Mouse (Mus musculus) olfactory bulb, adult 2 months (tissue): ENCODE results near the gene Ndufa12. TPM values are rescaled to one million over a fixed set of nuclear protein-coding genes. Genes with fewer than 3 reads are reported as not detected.

ENCODE experiments used
- H3K27ac ChIP-seq: fragments of 200-500 bp; 2 replicates; pipeline ENCODE4 v1.5.1; 2012; ENCODE audit warnings: low read depth, low read length; ENCODE audit not compliant: insufficient read depth
- H3K4me1 ChIP-seq: fragments of 200-500 bp; 2 replicates; pipeline ENCODE4 v1.6.1; 2012; ENCODE audit warnings: low read length; ENCODE audit not compliant: control insufficient read depth, insufficient read depth
- H3K4me3 ChIP-seq: fragments of 200-500 bp; 2 replicates; pipeline ENCODE4 v1.5.1; 2012; ENCODE audit warnings: mild to moderate bottlenecking, low read depth, low read length, moderate library complexity; ENCODE audit not compliant: insufficient read depth
- CTCF ChIP-seq: fragments of 200-500 bp; IDR thresholded peaks from 2 replicates; pipeline ENCODE4 v1.5.1; 2012; ENCODE audit warnings: low read depth, mild to moderate bottlenecking, low read length, moderate library complexity; ENCODE audit not compliant: insufficient read depth
- POLR2A ChIP-seq: fragments of 200-500 bp; IDR thresholded peaks from 2 replicates; pipeline ENCODE4 v1.6.1; 2012; ENCODE audit warnings: mild to moderate bottlenecking, low read depth, low read length, moderate library complexity; ENCODE audit not compliant: insufficient read depth
- WGBS: fragments of 180-500 bp; shearing (Covaris S2); methylation state at CpG from one replicate; pipeline ENCODE4 v1.1.7; 2018; 5-methylcytosine and 5-hydroxymethylcytosine counted together
- polyA plus RNA-seq: library from polyadenylated mRNA; stranded (reverse); fragments of >200 nt; gene quantifications from 2 replicates; pipeline ENCODE4 v1.2.4, GENCODE M21; 2012; ENCODE audit warnings: low replicate concordance; ENCODE audit not compliant: missing spikeins, insufficient read depth, insufficient read length

The Ndufa12 gene
- polyA plus RNA-seq, 1 experiment, result not detected

DNA sequence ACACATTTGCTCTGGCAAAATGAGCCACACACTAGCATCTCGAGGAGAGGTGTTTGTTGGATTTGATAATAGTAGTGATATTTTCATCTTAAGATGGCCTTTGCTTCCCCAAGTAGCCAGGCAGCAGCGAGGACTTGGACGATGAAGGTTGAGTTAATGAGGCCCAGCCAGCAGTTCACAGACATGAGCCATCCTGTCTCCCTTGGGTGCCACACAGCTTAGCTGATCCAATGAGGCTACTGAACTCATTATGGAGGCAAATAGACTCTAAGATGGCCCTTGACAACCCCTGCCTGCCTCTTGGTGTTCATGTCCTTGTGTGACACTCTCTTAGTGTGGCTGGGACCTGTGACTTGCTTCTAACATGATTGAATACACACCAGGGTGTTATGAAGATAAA is 56.2 kb downstream of the Ndufa12 start:
- TF ChIP-seq POLR2A, result no peak
- no peak for TF ChIP-seq CTCF
- WGBS, result 87% methylated on average over 3 of the region's 3 CpGs
- Histone ChIP-seq H3K4me3 (no peak overlapping the region), H3K27ac (no peak overlapping the region), H3K4me1 (peaks cover 4% of the 10 kb centered on the region; the same call in 1 of the 2 replicates)

DNA sequence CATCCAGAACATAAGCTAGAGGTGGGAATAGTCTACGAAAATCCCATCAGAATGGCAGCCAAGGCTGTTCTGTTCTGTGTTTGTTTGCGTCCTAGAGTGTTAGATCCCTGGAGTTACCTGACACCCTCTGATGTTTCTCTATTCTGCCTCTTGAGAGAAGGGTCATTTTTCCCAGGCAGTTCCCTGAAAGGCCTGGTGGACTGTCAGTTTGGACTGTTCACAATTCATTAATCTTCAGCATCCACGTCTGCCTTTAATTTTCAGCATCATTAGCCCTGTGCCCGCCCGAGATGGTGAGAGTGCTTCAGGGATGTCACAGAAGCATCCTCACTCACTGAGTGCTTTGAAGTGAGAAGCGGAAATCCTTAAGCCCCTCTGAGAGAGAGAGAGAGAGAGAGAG is 57.2 kb downstream of the Ndufa12 start:
- H3K4me3 ChIP-seq, result no peak overlapping the region
- 81% methylated on average over 6 of the region's 6 CpGs for WGBS
- no peak overlapping the region for H3K27ac ChIP-seq
- no peak for TF ChIP-seq CTCF
- no peak for TF ChIP-seq POLR2A
- H3K4me1 ChIP-seq, result peaks cover 4% of the 10 kb centered on the region; the same call in 1 of the 2 replicates

DNA sequence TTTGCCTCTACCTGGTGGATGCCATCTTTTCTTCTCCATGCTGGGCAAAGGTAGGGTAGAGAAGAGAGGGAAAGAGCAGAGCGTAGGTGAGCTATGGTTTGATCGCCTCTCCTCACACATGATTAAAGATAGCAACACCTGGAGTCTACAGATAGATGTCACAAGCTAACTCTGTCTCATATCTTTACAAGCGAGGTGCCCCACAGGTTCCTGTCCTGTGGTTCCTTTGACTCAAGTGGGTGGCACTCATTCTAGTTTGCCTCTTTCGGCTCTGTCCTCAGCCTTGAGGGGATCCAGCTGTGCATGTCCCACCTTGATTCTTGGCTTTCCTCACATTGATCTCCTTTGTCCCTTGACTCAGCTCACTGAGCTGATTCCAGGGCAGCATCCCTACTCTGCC is 58.0 kb downstream of the Ndufa12 start:
- H3K4me1 ChIP-seq, result peaks cover 4% of the 10 kb centered on the region; the same call in 1 of the 2 replicates
- TF ChIP-seq POLR2A (no peak), CTCF (no peak)
- H3K4me3 ChIP-seq, result no peak overlapping the region
- 93% methylated on average over 4 of the region's 4 CpGs for WGBS
- H3K27ac ChIP-seq, result no peak overlapping the region

DNA sequence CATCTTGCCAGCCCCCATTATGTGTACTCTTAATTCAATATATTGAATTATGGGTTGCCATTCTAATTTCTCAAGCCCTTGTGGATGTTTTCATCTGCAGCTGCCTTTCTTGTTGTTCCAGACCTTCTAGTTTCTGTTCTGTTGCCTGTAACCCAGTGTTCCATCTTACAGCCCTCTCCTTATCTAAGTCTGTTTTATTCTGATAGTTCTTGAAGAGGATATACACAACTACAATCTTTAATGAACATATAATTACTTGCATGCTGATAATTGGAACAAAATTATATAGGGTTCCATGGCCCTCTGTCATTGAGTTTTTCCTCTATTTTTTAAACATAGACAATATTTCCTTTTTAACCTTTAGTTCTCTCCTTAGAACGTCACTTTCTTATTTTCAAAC is 62.0 kb downstream of the Ndufa12 start:
- Histone ChIP-seq H3K27ac (no peak overlapping the region), H3K4me1 (no peaks in the 10 kb centered on the region), H3K4me3 (no peak overlapping the region)
- TF ChIP-seq CTCF (no peak), POLR2A (no peak)
- WGBS, result 57% methylated on average over 1 of the region's 1 CpGs

DNA sequence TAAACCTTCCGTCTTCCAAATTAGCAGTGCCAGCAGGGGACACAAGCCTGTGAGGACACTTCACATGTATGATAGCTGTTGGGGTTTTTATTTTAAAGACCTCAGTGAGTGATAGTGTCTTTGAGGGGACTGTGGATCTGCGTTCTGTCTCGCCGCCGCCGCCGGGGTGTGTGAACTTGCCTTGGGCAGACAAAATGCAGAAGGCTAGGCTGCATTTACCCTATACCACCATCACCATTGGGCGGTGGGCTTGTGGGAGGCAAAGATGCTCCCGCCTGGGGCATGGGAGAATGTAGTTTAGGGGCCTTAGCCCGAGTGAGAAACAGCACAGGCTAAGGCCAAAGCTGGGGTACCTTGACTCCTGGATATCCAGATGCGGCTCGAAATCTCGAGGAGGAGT is 64.1 kb downstream of the Ndufa12 start:
- Histone ChIP-seq H3K4me1 (no peaks in the 10 kb centered on the region), H3K4me3 (no peak overlapping the region), H3K27ac (no peak overlapping the region)
- 93% methylated on average over 13 of the region's 13 CpGs for WGBS
- TF ChIP-seq POLR2A (no peak), CTCF (no peak)

DNA sequence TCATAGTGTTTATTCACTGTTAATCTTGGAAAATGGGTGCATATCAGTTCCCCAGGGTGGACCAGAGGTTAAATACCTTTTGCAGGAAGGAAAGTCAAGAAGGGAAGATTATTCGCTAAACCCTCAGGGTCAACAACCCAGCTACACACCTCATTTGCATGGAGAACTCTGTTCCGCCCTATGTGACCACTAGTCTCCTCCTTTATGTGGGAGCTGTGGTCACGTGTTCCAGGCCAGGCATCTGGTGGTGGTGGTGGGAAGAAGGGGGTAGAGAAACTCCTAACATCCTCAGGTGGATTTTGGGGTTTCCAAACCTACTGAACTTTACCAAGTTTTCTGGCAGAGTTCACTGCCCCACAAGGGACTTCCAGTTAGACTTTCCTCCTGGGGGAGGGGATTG is 64.7 kb downstream of the Ndufa12 start:
- Histone ChIP-seq H3K27ac (no peak overlapping the region), H3K4me1 (no peaks in the 10 kb centered on the region), H3K4me3 (no peak overlapping the region)
- WGBS, result 93% methylated on average over 3 of the region's 3 CpGs
- no peak for TF ChIP-seq CTCF
- no peak for TF ChIP-seq POLR2A

DNA sequence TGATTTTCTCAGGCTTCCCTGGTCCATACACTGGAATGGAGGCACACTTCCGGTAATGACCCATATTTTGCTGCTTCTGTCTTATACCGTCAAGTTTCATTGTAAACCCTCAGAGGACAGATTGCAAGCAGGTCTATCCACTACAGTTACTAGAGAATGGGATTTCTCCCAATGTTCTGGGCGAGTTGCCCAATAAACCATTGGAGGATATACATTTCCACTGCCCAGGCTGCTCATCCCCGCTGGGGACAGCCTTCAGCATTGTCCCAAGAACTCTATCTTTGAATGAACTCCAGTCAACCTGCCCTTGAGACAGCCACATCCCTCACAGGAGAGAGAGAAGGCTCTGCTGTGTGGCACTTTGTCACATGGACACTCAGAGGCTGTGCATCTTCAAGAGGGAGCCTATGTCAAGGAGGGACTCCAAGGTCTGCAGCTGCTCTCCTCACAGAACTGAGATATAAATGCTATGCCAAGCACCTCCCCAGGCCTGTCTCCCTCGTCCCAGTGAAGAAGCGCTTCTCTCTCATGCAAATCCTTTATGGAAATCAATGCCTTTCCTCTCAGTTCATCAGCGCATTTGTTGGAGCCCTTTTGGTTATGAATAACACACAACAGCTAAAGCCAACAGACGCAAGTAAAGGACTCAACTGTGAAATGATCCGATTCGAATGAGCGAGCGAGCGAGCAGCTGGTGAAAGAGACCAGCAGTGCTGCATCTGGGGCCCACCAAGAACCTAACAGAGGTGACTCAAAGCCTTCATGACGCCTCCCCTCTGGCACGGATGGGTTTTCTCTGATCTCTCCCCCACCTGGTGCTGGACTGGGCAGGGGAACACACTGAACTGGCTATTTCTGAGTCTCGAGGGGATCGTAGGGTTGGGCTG is 67.4 kb downstream of the Ndufa12 start:
- H3K27ac ChIP-seq, result no peak overlapping the region
- H3K4me3 ChIP-seq, result no peak overlapping the region
- 79% methylated on average over 17 of the region's 17 CpGs for WGBS
- H3K4me1 ChIP-seq, result no peaks in the 10 kb centered on the region
- TF ChIP-seq CTCF, result no peak
- no peak for TF ChIP-seq POLR2A

Other genes with a start within 250 kb of the Ndufa12 start
- 98.6 TPM in 1 of 2 replicates, not detected in the other for gene Vezt, start 162.9 kb upstream of the Ndufa12 start, polyA plus RNA-seq
- not detected in 2 replicates for gene Fgd6, start 162.7 kb upstream of the Ndufa12 start, polyA plus RNA-seq
- gene Nr2c1, start 50.7 kb upstream of the Ndufa12 start, polyA plus RNA-seq, result not detected in 2 replicates
- gene Gm4792, start 100.0 kb downstream of the Ndufa12 start, polyA plus RNA-seq, result not detected in 2 replicates
- gene Tmcc3, start 113.2 kb downstream of the Ndufa12 start, polyA plus RNA-seq, result not detected in 2 replicates